Mouse (Mus musculus) cerebellum, adult 18-20 months (tissue): ENCODE results near the gene Tas2r117.

Source experiments
- DNase-seq, 2 experiments: peaks; one replicate each; pipeline ENCODE4 v3.0.0; 2021

Tas2r117 gene

GRCm38 (mm10) chr6:132802518-132802917 lies at the start of gene Tas2r117:
Gene Tas2r117 (plus strand): TSS chr6:132802818.
- DNase-seq: no peak

GRCm38 (mm10) chr6:132754430-132754829 lies 48.2 kb upstream of the Tas2r117 start, which contains the start of gene Tas2r124:
Gene Tas2r124 (plus strand): TSS chr6:132754730.
- no peak for DNase-seq

GRCm38 (mm10) chr6:132761831-132762230 lies 40.8 kb upstream of the Tas2r117 start, which contains the start of gene Tas2r102:
Gene Tas2r102 (plus strand): TSS chr6:132762131.
- no peak for DNase-seq

DNA sequence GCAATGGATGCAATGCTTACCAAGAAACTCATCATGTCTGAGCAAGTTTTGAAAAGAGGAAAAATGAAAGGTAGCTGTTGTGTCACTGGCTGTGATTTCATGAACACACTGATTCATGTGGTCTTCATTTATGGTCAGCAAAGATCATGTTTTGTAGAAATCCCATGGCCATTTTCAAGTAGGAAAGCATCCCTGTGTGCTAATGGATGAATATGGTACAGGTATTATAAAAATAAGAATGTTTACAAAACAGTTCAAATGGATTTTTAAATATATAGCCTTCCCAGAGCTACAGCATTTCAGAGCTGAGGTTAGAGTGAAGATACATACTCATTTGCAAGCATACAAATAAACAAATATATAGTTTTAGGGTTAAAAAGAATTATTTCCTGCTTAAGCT lies 24.6 kb upstream of the Tas2r117 start, which contains the start of gene Tas2r136:
Gene Tas2r136, minus strand, starts transcription at position 101 of the 400 bp plus-strand sequence.
- no peak for DNase-seq

GRCm38 (mm10) chr6:132795393-132795792 lies 7.2 kb upstream of the Tas2r117 start:
- no peak for DNase-seq

GRCm38 (mm10) chr6:132846842-132847241 lies 44.2 kb downstream of the Tas2r117 start, which contains the start of gene Tas2r123:
Gene Tas2r123 (plus strand): TSS chr6:132847142.
- DNase-seq: no peak
